Mouse (Mus musculus) spleen, postnatal 14 days (tissue): Measurements from ENCODE around the gene Fcgbp.
"Not testable (repeated sequence)": the region's sequence is repeated elsewhere in the genome, so short reads cannot be mapped to it uniquely, and the experiment has no call there.

Source experiments
- DNase-seq, 2 experiments: peaks; one replicate each; pipeline ENCODE4 v3.0.0; 2021 to 2022; ENCODE audit warnings: low spot score in 2 of 2

Gene Fcgbp

DNA sequence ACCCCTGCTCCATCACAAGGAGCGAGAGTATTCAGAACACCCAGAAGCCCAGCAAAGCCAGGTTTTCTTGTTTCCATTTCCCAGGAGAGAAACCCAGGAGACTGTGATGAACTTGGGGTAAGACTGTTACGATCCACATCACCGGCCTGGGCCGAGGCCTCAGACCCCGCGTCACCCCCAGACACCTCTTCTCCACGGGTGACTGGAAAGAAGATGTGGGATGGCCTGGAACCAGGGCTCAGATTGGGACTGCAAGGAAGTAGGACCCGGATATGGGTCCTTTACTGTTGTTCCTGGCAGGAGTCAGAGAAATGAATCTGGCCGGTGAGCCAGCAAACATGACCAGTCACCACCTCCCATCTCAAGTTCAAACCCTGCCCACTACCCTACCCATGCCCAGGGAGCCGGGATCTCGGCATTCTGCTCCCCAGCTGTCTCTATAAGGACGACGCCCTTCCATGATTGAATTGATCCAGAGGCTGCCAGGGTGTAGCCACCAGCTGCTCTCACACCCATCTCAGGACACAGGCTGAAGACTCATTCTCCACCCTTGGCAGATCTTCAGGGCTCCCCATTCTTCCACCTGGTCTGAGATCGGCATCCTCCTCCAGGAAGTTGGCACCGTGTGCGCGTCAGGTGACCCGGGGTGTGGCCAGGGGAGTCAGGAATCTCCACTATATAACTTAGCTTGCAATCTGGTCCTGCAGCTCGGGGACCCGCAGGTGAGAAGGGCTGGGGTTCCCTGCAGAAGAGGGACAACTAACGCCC, at the start of gene Fcgbp:
TSS of gene Fcgbp (plus strand) at position 706 of the 768 bp plus-strand sequence.
- no peak for DNase-seq

GRCm38 (mm10) chr7:28044524-28044923, 26.5 kb upstream of the Fcgbp start:
- DNase-seq, result no peak

DNA sequence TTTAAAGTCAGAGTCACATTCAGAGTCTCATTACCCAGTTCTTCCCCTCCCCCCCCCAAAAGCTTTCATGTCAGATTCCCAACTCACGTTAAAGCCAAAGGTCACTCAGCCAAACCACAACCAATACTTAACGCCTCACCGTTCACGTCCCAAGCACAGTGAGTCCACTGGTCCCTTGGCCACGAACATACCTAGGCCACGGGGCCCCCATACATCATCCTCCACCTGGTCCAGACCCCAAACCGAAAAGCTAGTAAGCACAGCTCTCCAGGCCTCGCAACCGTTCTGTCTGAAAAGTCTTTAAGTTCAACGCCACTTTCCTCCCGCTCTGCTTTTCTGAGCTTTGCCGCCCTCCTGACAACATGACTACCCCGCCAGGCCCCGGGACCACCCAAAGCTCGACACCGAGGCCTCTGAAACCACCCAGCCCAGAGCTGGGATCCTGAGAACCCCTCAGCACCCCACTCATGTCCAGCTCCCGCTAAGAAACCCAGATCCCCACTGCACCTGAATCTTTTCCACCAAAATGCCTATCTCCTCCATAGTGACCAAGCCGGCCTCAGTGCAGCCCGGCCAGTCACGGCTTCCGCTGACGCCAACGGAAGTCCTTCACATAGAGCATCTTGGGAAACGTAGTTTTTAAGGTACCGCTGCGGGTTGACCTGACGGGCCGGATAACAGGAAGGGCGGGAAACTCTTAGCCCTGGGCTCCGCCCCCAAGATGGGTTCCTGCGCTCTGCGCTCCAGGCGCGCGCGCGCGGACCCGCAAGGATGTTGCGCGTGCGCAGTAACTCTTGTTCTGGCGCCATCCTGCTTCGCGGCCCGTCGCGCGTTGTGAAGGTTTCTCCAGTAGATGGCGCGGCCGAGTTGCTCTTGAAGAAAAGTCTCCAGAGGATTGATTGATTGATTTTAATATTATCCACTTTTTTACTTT, 21.3 kb upstream of the Fcgbp start, which contains the start of gene Psmc4:
TSS of gene Psmc4 (minus strand) at position 626 of the 934 bp plus-strand sequence.
- peak; percentile 93 to 96 for DNase-seq

DNA sequence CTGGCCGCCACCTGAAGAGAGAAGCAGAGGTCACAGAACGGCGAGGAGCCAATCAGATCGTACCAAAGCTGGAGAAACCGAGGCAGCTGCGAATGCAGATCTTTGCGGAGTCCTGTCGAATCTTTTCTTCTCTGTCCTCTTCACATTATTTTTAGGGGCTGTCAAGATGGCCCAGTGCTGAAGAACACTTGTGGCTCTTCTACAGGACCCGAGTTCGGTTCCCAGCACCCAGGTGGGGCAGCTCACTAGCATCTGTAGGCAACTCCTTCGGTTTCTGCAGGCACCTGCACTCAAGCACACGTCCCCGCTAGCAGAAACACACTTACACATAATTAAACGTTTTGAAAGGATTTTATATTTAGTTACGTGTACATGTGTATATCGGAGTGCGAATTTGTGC, 20.5 kb upstream of the Fcgbp start:
- DNase-seq, result no peak

GRCm38 (mm10) chr7:28053046-28053930, 17.7 kb upstream of the Fcgbp start:
- DNase-seq, result no peak

GRCm38 (mm10) chr7:28059972-28060371, 11.1 kb upstream of the Fcgbp start:
- DNase-seq, result no peak

DNA sequence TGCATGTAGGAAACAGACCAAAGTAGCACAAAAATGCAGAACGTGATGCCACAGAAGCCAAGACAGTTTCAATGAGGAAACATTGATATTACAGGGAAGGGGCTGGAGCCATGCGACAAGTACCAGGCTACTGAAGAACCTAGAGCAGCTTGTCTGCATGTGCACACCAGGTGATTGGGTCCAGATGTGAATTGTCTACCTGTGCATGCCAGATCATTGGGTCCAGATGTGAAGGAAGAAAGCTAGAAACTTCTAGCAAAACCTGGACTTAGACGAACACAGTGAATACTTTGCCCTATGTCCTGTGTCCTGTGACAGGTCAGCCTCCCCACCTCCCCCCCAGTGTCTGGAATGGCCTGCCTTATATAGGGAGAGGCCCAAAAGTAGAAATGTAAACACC, 2.4 kb upstream of the Fcgbp start:
- no peak for DNase-seq

- DNase-seq, result no peak
Observed at GRCm38 (mm10) chr7:28069546-28070172, 1.4 kb upstream of the Fcgbp start.

- no peak for DNase-seq
Observed at GRCm38 (mm10) chr7:28084215-28084614, 13.2 kb downstream of the Fcgbp start.

- DNase-seq, result no peak
Observed at GRCm38 (mm10) chr7:28086236-28086635, 15.2 kb downstream of the Fcgbp start.

DNA sequence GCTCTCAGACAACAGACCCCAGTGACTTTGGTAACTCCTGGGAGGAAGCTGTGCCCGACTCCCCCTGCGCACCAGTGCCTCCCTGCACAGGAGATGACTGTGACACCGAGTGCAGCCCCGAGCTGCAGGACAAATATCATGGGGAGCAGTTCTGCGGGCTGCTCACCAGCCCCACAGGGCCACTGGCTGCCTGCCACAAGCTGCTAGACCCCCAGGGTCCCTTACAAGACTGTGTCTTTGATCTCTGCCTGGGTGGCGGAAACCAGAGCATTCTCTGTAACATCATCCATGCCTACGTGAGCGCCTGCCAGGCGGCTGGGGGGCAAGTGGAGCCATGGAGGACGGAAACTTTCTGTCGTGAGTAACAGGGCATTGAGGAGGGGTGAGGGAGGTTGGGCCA, 22.5 kb downstream of the Fcgbp start:
- no peak for DNase-seq

- no peak for DNase-seq
Observed at GRCm38 (mm10) chr7:28099101-28099500, 28.1 kb downstream of the Fcgbp start.

DNA sequence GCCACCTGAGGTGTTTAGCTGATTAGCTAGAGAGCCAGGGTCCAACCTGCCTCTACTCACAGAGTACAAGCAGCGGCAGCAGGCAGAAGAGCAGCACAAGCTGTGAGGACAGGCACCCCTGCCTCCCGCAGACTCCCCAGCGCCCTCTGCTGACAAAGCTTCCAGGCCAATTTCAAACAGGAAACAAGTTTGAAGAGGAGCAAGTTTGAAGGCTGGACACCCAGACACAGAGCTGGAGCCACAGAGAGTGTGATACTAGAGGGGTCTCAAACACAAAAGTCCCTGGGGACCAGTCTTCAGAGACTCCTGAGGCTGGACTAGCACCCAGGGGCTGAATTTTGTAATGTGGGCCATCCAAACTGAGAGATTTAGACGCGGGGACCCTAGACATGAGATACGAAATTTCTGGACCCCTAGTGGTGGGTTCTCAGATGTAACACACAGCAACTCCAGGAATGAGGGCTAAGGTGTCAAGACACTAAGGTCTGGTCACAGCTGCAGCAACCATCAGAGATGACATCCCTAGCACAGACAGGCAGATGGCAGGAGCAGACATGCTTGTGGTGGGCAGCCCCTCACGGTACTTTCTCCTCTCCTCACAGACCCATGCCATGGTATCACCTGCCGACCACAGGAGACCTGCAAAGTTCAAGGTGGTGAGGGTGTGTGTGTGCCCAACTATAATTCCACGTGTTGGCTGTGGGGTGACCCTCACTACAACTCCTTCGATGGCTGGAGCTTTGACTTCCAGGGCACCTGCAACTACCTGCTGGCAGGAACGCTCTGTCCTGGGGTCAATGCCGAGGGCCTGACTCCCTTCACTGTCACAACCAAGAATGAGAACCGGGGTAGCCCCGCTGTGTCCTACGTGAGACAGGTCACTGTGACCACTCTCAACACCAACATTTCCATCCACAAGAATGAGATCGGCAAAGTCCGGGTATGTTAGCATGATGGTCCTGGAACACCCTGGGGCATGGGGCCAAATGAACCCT, 29.9 kb downstream of the Fcgbp start:
- peak in 1 of 2 experiments; percentile 10 for DNase-seq

- DNase-seq, result not testable (repeated sequence)
Observed at GRCm38 (mm10) chr7:28102936-28103335, 31.9 kb downstream of the Fcgbp start.

DNA sequence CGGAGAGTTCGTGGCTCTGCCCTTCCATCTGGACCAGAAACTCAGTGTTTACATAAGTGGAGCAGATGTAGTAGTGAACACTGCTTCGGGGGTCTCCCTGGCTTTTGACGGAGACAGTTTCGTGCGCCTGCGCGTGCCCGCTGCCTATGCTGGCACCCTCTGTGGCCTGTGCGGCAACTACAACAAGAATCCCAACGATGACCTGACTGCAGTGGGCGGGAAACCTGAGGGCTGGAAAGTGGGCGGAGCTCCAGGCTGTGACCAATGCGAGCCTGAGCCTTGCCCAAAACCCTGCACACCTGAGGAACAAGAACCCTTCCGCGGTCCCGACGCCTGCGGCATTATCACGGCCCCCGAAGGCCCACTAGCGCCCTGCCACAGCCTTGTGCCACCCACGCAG, 33.6 kb downstream of the Fcgbp start:
- DNase-seq, result no peak

DNA sequence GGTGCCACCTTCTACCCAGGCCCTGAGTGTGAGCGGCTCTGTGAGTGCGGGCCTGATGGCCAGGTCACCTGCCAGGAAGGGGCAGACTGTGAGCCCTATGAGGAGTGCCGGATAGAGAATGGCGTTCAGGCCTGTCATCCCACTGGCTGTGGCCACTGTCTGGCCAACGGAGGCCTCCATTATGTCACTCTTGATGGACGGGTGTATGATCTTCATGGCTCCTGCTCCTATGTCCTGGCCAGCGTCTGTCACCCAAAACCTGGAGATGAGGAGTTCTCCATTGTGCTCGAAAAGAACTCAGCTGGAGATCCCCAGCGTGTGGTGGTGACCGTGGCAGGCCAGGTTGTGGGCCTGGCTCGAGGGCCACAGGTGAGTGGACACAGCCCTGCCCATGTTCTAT, 35.2 kb downstream of the Fcgbp start:
- DNase-seq, result no peak

DNA sequence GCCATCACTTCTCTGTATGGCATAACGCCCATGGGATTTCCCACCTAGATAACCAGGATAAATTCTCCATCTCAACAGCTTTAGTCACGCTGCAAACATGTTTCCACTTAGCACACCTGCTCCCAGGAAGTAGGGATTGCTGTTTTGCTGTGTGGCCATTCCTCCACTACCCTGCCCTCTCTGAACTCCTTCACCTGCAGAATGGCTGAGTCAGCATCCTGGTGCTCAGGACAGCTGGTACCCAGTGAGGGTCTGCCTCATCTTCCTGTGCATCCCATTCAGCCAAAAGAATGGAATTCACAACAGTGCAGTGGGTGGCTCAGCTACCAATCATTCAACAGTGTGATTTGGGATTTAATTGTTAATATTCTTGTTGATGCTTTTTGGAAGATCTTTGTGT, 43.6 kb downstream of the Fcgbp start:
- DNase-seq, result no peak

- DNase-seq, result no peak
Observed at GRCm38 (mm10) chr7:28129166-28129565, 58.1 kb downstream of the Fcgbp start, which contains the start of gene 9530053A07Rik. TSS of gene 9530053A07Rik (plus strand) at chr7:28129466.

GRCm38 (mm10) chr7:28137613-28138012, 66.6 kb downstream of the Fcgbp start:
- DNase-seq, result no peak

DNA sequence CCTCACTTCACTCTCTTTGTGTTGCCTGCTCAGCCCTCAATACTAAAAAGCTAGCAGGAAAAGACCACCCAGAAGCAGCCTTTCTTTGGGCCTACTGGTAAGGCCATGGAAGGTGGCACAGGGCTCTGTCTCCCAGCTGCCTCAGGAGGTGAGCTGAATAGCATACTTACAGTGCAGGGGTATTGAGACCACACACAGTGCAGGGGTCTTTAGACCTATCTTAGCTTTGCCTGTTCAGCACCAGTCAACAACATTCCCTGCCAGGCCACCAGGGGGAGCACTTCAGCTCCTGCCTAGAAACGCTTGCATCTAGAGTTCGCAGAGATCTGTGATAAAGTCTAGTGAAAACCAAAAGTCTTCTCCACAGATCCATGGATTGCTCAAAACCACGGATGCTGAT, 77.2 kb downstream of the Fcgbp start:
- peak; percentile 24 to 58 for DNase-seq
